19 mouse cellular contexts compared by ENCODE assay signal in the genomic region with DNA sequence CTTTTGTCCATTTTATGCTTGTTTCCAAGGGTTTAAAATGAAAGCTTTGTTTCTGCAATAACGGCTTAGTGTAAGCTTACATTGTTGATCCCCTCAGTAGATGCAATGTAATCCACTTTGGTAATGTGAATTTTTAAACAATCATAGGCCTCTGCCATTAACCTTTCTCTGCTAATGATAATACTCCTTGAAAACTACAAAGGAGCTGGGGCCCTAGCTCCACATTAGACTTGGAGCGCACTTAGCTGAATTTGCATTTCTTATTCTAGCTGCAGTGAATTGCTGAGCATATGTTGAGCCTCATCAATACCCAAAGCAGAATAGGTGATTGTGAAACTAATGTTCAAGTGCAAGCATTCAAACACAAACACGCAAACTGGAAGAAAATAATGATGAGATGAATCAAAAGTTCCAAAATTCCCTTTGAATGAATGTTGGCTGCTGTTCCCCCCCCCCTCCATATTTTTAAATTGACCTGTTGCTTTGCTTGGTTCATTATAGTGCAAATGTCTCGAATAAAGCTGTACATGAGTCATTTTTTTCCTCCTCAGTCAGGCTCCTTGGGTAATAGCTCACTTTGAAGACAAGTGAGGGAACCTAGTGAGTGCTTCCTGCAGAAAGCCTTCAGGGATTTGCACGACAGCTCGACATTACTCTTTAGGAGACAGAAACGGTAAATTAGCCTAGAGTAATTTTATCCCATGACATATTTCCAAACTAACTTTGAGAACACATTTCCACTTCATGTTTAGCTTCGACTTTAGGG.
DNase-seq lines count a peak whose midpoint lies in the region; ATAC-seq and TF ChIP-seq lines count a peak whose summit lies in the region.
"Had no signal": no experiment of that assay in that cellular context is flagged by ENCODE, and none has a peak within 500 bp of the region (broad histone marks: within the 10 kb centered on the region; RNA-seq: fewer than 3 reads in every experiment).

No protein-coding gene starts in this region.

- 44% methylated on average over 8 of the region's 8 CpGs for WGBS in kidney, postnatal 0 days
- WGBS in forebrain, embryonic 16.5 days = 6% methylated on average over 8 of the region's 8 CpGs

- H3K27me3 ChIP-seq in kidney, postnatal 0 days (ENCODE audit: insufficient read depth, low read length) = no peaks in the 10 kb centered on the region
- H3K27me3 ChIP-seq in forebrain, embryonic 16.5 days (replicated peaks; ENCODE audit: control insufficient read depth, insufficient read depth, low read length) = 0 out of 2 replicates have a peak, but pooled peaks cover 2% of the 10 kb centered on the region
- H3K27me3 ChIP-seq: CH12.LX; heart, embryonic 12.5 days had no signal

- no peaks in the 10 kb centered on the region for H3K4me1 ChIP-seq in kidney, postnatal 0 days (replicated peaks; ENCODE audit: insufficient read depth, low read length)
- H3K4me1 ChIP-seq in embryonic fibroblast, embryonic 13.5 days (ENCODE audit: control insufficient read depth, insufficient read depth, low read length) = peaks cover 4% of the 10 kb centered on the region; the same call in 1 of the 2 replicates
- 0 out of 2 replicates have a peak, but pooled peaks cover 8% of the 10 kb centered on the region for H3K4me1 ChIP-seq in forebrain, embryonic 16.5 days (replicated peaks; ENCODE audit: control insufficient read depth, insufficient read depth, low read length)
- H3K4me1 ChIP-seq: heart, embryonic 12.5 days had no signal

- H3K36me3 ChIP-seq in kidney, postnatal 0 days (ENCODE audit: insufficient read depth, low read length) = no peaks in the 10 kb centered on the region
- H3K36me3 ChIP-seq in forebrain, embryonic 16.5 days (ENCODE audit: control insufficient read depth, insufficient read depth) = no peaks in the 10 kb centered on the region
- H3K36me3 ChIP-seq: embryonic facial prominence, embryonic 10.5 days; heart, embryonic 12.5 days; hindbrain, embryonic 10.5 days had no signal

- TF ChIP-seq CTCF in kidney, postnatal 0 days (IDR thresholded peaks at IDR 0.05; ENCODE audit: low read depth) = no peak
- no peak for TF ChIP-seq CTCF in embryonic fibroblast, embryonic 13.5 days (IDR thresholded peaks at IDR 0.05; ENCODE audit: borderline replicate concordance, insufficient read depth, low read length)

- peak; percentile 20 for DNase-seq in kidney, postnatal 0 days (ENCODE audit: low spot score)
- DNase-seq in kidney, adult 11 months = no peak
- peak; percentile 6 for DNase-seq in brain, adult 2 months (ENCODE audit: low read depth, low spot score)
- no peak for DNase-seq in lung, adult 18-20 months
- DNase-seq: adrenal gland, postnatal 14 days; cerebellum, adult 2 months; cerebellum, postnatal 10 days; gastrocnemius, adult 2 months; gastrocnemius, postnatal 25 days had no signal

- H3K9me3 ChIP-seq in kidney, postnatal 0 days (replicated peaks; ENCODE audit: low read length) = no peaks in the 10 kb centered on the region
- no peaks in the 10 kb centered on the region for H3K9me3 ChIP-seq in forebrain, embryonic 16.5 days (ENCODE audit: control insufficient read depth, low read length)
- H3K9me3 ChIP-seq: embryonic facial prominence, embryonic 10.5 days; heart, embryonic 12.5 days; hindbrain, embryonic 10.5 days had no signal

- TF ChIP-seq POLR2A in embryonic fibroblast, embryonic 13.5 days (IDR thresholded peaks at IDR 0.05; ENCODE audit: low read depth, low read length) = no peak

- H3K27ac ChIP-seq in kidney, postnatal 0 days = no peak overlapping the region
- peak overlapping the region; percentile 26 for H3K27ac ChIP-seq in embryonic fibroblast, embryonic 13.5 days (ENCODE audit: insufficient read depth, low read length)
- H3K27ac ChIP-seq in forebrain, embryonic 16.5 days (ENCODE audit: low read length) = no peak overlapping the region
- H3K27ac ChIP-seq: embryonic facial prominence, embryonic 10.5 days; gastrocnemius, adult 2 months; hindbrain, embryonic 10.5 days; hindbrain, embryonic 14.5 days had no signal

- no peak overlapping the region for H3K4me3 ChIP-seq in kidney, postnatal 0 days (replicated peaks; ENCODE audit: low read depth, low read length)
- no peak overlapping the region for H3K4me3 ChIP-seq in embryonic fibroblast, embryonic 13.5 days (ENCODE audit: insufficient read depth, low read length)
- H3K4me3 ChIP-seq in forebrain, embryonic 16.5 days (replicated peaks; ENCODE audit: low read length) = no peak overlapping the region
- H3K4me3 ChIP-seq: embryonic facial prominence, embryonic 10.5 days; erythroblast, embryonic 14.5 days; gastrocnemius, adult 2 months; heart, embryonic 12.5 days; hindbrain, embryonic 10.5 days had no signal

- no peak for ATAC-seq in kidney, postnatal 0 days (replicated peaks; ENCODE audit: low FRiP score, low read depth)
- ATAC-seq in forebrain, embryonic 16.5 days = peak; percentile 75
- ATAC-seq: activated CD4-positive, CD25-positive, alpha-beta regulatory T cell, adult 4 months; Patski had no signal

- no peak overlapping the region for H3K9ac ChIP-seq in kidney, postnatal 0 days (ENCODE audit: low read depth, low read length)
- no peak overlapping the region for H3K9ac ChIP-seq in forebrain, embryonic 16.5 days (replicated peaks; ENCODE audit: low read depth, low read length)
- H3K9ac ChIP-seq: heart, embryonic 12.5 days; hindbrain, embryonic 14.5 days had no signal

- H3K4me2 ChIP-seq in kidney, postnatal 0 days (ENCODE audit: low read length) = no peak overlapping the region
- H3K4me2 ChIP-seq in forebrain, embryonic 16.5 days (ENCODE audit: low read length) = no peak overlapping the region
- H3K4me2 ChIP-seq: heart, embryonic 12.5 days; hindbrain, embryonic 14.5 days had no signal

Comparison
In these comparisons a context has a peak if more than half of its experiments do, and no peak if none do; other contexts are left out.
1. DNase-seq: peak in kidney, postnatal 0 days (single experiment) and brain, adult 2 months (single experiment); none in kidney, adult 11 months (single experiment) and lung, adult 18-20 months (0 of 2).